Mouse (Mus musculus): ENCODE data around the gene Ipp.
A peak's percentile ranks its signal among the peaks of the same experiment; 100 is the strongest.

Gene Ipp

GRCm38 (mm10) chr4:116557306-116558121 lies 50.2 kb downstream of the Ipp start, which contains the start of gene Gpbp1l1:
Gene Gpbp1l1 (plus strand): TSS chr4:116557658.
- peak; percentile 98 to 99 for DNase-seq (ENCODE audit: low spot score in 2 of 2)

GRCm38 (mm10) chr4:116558151-116558882 lies 51.0 kb downstream of the Ipp start:
- peak in 1 of 2 experiments; percentile 65 for DNase-seq (ENCODE audit: low spot score in 2 of 2)
